Mouse (Mus musculus): Measurements from ENCODE around the gene Elmsan1.

Gene Elmsan1

GRCm38 (mm10) chr12:84153414-84153813 is 65.3 kb downstream of the Elmsan1 start:
- no peak for ATAC-seq (ENCODE audit: insufficient number of reproducible peaks, low FRiP score, low TSS enrichment)

GRCm38 (mm10) chr12:84152352-84153190 is 66.1 kb downstream of the Elmsan1 start:
- no peak for ATAC-seq (ENCODE audit: insufficient number of reproducible peaks, low FRiP score, low TSS enrichment)

GRCm38 (mm10) chr12:84151911-84152310 is 66.8 kb downstream of the Elmsan1 start:
- no peak for ATAC-seq (ENCODE audit: insufficient number of reproducible peaks, low FRiP score, low TSS enrichment)

GRCm38 (mm10) chr12:84150976-84151375 is 67.7 kb downstream of the Elmsan1 start:
- no peak for ATAC-seq (ENCODE audit: insufficient number of reproducible peaks, low FRiP score, low TSS enrichment)

GRCm38 (mm10) chr12:84149971-84150370 is 68.7 kb downstream of the Elmsan1 start:
- no peak for ATAC-seq (ENCODE audit: insufficient number of reproducible peaks, low FRiP score, low TSS enrichment)

GRCm38 (mm10) chr12:84148622-84149012 is 70.1 kb downstream of the Elmsan1 start:
- ATAC-seq (ENCODE audit: insufficient number of reproducible peaks, low FRiP score, low TSS enrichment) = no peak

GRCm38 (mm10) chr12:84147954-84148621 is 70.6 kb downstream of the Elmsan1 start, which contains the start of gene Pnma1:
Gene Pnma1 (minus strand): TSS chr12:84148489.
- ATAC-seq (ENCODE audit: insufficient number of reproducible peaks, low FRiP score, low TSS enrichment) = peak; percentile 53; the same call in 1 of the 2 replicates

GRCm38 (mm10) chr12:84142281-84143050 is 76.2 kb downstream of the Elmsan1 start:
- ATAC-seq (ENCODE audit: insufficient number of reproducible peaks, low FRiP score, low TSS enrichment) = no peak

GRCm38 (mm10) chr12:84141271-84141670 is 77.4 kb downstream of the Elmsan1 start:
- ATAC-seq (ENCODE audit: insufficient number of reproducible peaks, low FRiP score, low TSS enrichment) = no peak

- ATAC-seq (ENCODE audit: insufficient number of reproducible peaks, low FRiP score, low TSS enrichment) = no peak
Observed at GRCm38 (mm10) chr12:84140135-84140534, 78.5 kb downstream of the Elmsan1 start.

- no peak for ATAC-seq (ENCODE audit: insufficient number of reproducible peaks, low FRiP score, low TSS enrichment)
Observed at GRCm38 (mm10) chr12:84137131-84137530, 81.5 kb downstream of the Elmsan1 start.

GRCm38 (mm10) chr12:84132265-84132664 is 86.4 kb downstream of the Elmsan1 start:
- ATAC-seq (ENCODE audit: insufficient number of reproducible peaks, low FRiP score, low TSS enrichment) = no peak

- no peak for ATAC-seq (ENCODE audit: insufficient number of reproducible peaks, low FRiP score, low TSS enrichment)
Observed at GRCm38 (mm10) chr12:84129931-84130330, 88.8 kb downstream of the Elmsan1 start.

GRCm38 (mm10) chr12:84128576-84128975 is 90.1 kb downstream of the Elmsan1 start:
- ATAC-seq (ENCODE audit: insufficient number of reproducible peaks, low FRiP score, low TSS enrichment) = no peak

- ATAC-seq (ENCODE audit: insufficient number of reproducible peaks, low FRiP score, low TSS enrichment) = no peak
Observed at GRCm38 (mm10) chr12:84126899-84127298, 91.8 kb downstream of the Elmsan1 start.

- ATAC-seq (ENCODE audit: insufficient number of reproducible peaks, low FRiP score, low TSS enrichment) = no peak
Observed at GRCm38 (mm10) chr12:84125892-84126291, 92.8 kb downstream of the Elmsan1 start.

GRCm38 (mm10) chr12:84119584-84119983 is 99.1 kb downstream of the Elmsan1 start:
- no peak for ATAC-seq (ENCODE audit: insufficient number of reproducible peaks, low FRiP score, low TSS enrichment)

GRCm38 (mm10) chr12:84114153-84114994 is 104.3 kb downstream of the Elmsan1 start, which contains the start of gene Dnal1:
Gene Dnal1 (plus strand): TSS chr12:84114366.
- peak; percentile 96 for ATAC-seq (ENCODE audit: insufficient number of reproducible peaks, low FRiP score, low TSS enrichment)

GRCm38 (mm10) chr12:84113676-84114075 is 105.0 kb downstream of the Elmsan1 start:
- ATAC-seq (ENCODE audit: insufficient number of reproducible peaks, low FRiP score, low TSS enrichment) = no peak

- no peak for ATAC-seq (ENCODE audit: insufficient number of reproducible peaks, low FRiP score, low TSS enrichment)
Observed at GRCm38 (mm10) chr12:84110814-84111213, 107.9 kb downstream of the Elmsan1 start.

All from cerebellum, adult (tissue).